Mouse (Mus musculus) hindbrain, embryonic 13.5 days (tissue): ENCODE results near the gene Lrpap1. TPM values are rescaled to one million over a fixed set of nuclear protein-coding genes. Genes with fewer than 3 reads are reported as not detected.

Experiments
- ATAC-seq: fragments of 200-750 bp; cut with Nextera tagmentation; 2 replicates; pipeline ENCODE4 v1.8.0; 2017; ENCODE audit warnings: moderate TSS enrichment; ENCODE audit not compliant: low FRiP score
- H3K27ac ChIP-seq: fragments of 300-500 bp; sonication (generic); 2 replicates; pipeline ENCODE4 v1.5.1; 2015; ENCODE audit warnings: inconsistent platforms, mild to moderate bottlenecking, moderate library complexity
- H3K27me3 ChIP-seq: fragments of 300-500 bp; sonication (generic); 2 replicates; pipeline ENCODE4 v1.6.1; 2015; ENCODE audit warnings: mild to moderate bottlenecking, inconsistent platforms
- H3K36me3 ChIP-seq: fragments of 300-500 bp; sonication (generic); 2 replicates; pipeline ENCODE4 v1.6.1; 2015; ENCODE audit warnings: mild to moderate bottlenecking, inconsistent platforms
- H3K4me1 ChIP-seq: fragments of 300-500 bp; sonication (generic); replicated peaks from 2 replicates; pipeline ENCODE4 v1.6.1; 2015; ENCODE audit warnings: inconsistent platforms
- H3K4me2 ChIP-seq: fragments of 300-500 bp; sonication (generic); 2 replicates; pipeline ENCODE4 v1.6.1; 2015; ENCODE audit warnings: inconsistent platforms, mild to moderate bottlenecking, moderate library complexity
- H3K4me3 ChIP-seq: fragments of 300-500 bp; sonication (generic); 2 replicates; pipeline ENCODE4 v1.5.1; 2015; ENCODE audit warnings: mild to moderate bottlenecking, inconsistent platforms
- H3K9ac ChIP-seq: fragments of 300-500 bp; sonication (generic); 2 replicates; pipeline ENCODE4 v1.6.1; 2015; ENCODE audit warnings: mild to moderate bottlenecking, inconsistent platforms
- H3K9me3 ChIP-seq: fragments of 300-500 bp; sonication (generic); 2 replicates; pipeline ENCODE4 v1.6.1; 2016; ENCODE audit warnings: inconsistent platforms
- WGBS: fragments of 180-500 bp; shearing (Covaris S2); methylation state at CpG from one replicate; pipeline ENCODE4 v1.1.7; 2015; 5-methylcytosine and 5-hydroxymethylcytosine counted together
- polyA plus RNA-seq: library from polyadenylated mRNA; unstranded; fragments of >200 nt; fragmentation: Nextera tagmentation; extraction: Ambion mirVana; gene quantifications from 2 replicates; pipeline ENCODE4 v1.2.1, GENCODE M21; 2015

Lrpap1 gene
- polyA plus RNA-seq, 1 experiment from 2014 or later: 126 TPM

DNA sequence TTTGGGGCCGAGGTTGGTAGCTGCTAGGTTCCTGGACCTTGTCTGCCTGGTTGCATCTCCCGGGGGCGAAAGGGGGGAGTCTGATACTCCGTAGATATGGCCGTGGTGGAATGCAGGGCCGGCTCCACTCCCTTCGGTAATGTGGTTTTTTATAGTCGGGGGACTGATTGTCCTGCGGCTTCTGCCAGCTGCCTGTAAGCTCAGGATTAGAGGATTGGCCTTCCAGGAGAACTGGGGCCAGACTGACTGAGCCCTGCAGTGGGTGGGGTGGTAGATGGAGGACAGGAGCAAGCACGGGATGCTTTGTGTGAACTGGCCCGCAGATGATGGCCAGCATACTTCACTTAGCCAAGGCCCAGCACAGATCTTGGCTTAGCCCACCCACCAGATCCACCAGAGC is 32.3 kb downstream of the Lrpap1 start:
- no peaks in the 10 kb centered on the region for H3K9me3 ChIP-seq
- H3K4me3 ChIP-seq: no peak overlapping the region
- no peak for ATAC-seq
- H3K4me1 ChIP-seq: peaks cover 19% of the 10 kb centered on the region
- H3K9ac ChIP-seq: no peak overlapping the region
- H3K27ac ChIP-seq: no peak overlapping the region
- peaks cover 7% of the 10 kb centered on the region; the same call in 1 of the 2 replicates for H3K27me3 ChIP-seq
- 88% methylated on average over 11 of the region's 11 CpGs for WGBS
- peaks cover 18% of the 10 kb centered on the region for H3K36me3 ChIP-seq
- H3K4me2 ChIP-seq: no peak overlapping the region

DNA sequence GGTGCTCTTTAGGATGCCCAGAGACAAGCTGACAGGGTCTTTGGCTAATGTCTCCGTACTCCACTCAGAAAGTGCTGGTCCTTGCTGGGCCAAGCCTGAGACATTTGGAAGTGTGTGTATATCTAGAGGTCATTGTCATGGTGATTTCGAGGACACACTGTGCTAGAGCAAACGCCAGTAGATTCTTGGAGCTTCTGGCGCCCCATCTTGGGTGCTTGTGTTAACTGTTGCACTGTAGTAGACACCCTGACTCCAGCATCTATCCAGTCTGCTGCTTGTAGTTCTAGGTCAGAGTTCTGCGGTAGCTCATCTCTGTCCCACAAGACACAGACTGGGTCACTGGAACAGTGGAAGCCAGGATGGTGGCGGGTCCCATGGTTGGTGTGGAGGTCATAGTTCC is 33.7 kb downstream of the Lrpap1 start:
- Histone ChIP-seq H3K4me3 (no peak overlapping the region), H3K9ac (no peak overlapping the region), H3K27ac (no peak overlapping the region), H3K4me2 (no peak overlapping the region), H3K4me1 (peaks cover 19% of the 10 kb centered on the region), H3K9me3 (no peaks in the 10 kb centered on the region), H3K27me3 (no peaks in the 10 kb centered on the region), H3K36me3 (peaks cover 11% of the 10 kb centered on the region; the same call in 1 of the 2 replicates)
- 94% methylated on average over 6 of the region's 6 CpGs for WGBS
- ATAC-seq: no peak

DNA sequence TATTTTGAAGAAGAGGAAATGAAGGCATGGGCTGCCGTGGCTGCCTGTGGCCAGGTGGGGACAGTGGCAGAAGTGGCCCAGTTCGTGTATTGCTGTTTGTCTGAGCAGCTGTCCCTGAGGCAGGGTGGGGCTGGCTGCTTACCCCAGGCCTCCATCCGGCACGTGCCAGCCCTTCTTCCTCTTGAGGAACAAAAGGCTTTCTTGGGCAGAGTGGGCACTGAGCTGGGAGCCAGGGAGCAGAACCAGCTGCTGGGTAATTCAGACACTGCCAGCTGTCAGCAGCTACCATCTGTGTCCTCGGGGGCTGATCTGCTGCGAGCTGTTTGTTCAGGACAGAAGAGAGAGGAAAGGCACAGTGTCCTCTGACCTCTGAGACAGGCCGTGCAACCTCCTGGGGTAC is 34.6 kb downstream of the Lrpap1 start:
- Histone ChIP-seq H3K9ac (no peak overlapping the region), H3K4me2 (no peak overlapping the region), H3K9me3 (no peaks in the 10 kb centered on the region), H3K27ac (peak overlapping the region; percentile 55; the same call in 1 of the 2 replicates), H3K27me3 (no peaks in the 10 kb centered on the region), H3K4me1 (peaks cover 19% of the 10 kb centered on the region), H3K36me3 (peaks cover 7% of the 10 kb centered on the region; the same call in 1 of the 2 replicates), H3K4me3 (no peak overlapping the region)
- peak; percentile 55 for ATAC-seq
- 34% methylated on average over 7 of the region's 7 CpGs for WGBS

DNA sequence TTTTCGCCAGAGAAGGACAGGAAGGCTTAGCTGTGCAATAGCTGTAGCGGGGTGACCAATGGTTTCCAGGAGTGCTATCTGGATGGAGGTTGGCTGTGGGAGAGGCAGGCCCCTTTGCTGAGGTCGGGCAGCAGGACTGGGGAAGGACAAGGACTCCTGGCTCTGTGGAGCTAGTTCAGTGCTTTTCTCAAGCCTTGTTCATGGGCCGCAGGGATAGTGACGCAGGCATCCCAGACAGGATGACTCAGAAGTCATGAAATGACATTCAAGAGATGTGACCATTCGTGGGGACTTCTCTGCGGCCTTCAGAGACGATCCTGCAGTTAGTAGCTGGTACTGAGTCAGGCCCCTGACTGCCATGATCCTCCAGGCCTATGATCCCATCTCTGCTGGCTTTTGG is 35.3 kb downstream of the Lrpap1 start:
- no peak for ATAC-seq
- no peaks in the 10 kb centered on the region for H3K9me3 ChIP-seq
- H3K4me3 ChIP-seq: no peak overlapping the region
- H3K4me1 ChIP-seq: peaks cover 19% of the 10 kb centered on the region
- no peaks in the 10 kb centered on the region for H3K27me3 ChIP-seq
- 89% methylated on average over 8 of the region's 8 CpGs for WGBS
- no peak overlapping the region for H3K9ac ChIP-seq
- no peak overlapping the region for H3K4me2 ChIP-seq
- H3K36me3 ChIP-seq: 0 out of 2 replicates have a peak, but pooled peaks cover 3% of the 10 kb centered on the region
- H3K27ac ChIP-seq: 0 out of 2 replicates have a peak overlapping the region, but pooled peaks have one; percentile 55

DNA sequence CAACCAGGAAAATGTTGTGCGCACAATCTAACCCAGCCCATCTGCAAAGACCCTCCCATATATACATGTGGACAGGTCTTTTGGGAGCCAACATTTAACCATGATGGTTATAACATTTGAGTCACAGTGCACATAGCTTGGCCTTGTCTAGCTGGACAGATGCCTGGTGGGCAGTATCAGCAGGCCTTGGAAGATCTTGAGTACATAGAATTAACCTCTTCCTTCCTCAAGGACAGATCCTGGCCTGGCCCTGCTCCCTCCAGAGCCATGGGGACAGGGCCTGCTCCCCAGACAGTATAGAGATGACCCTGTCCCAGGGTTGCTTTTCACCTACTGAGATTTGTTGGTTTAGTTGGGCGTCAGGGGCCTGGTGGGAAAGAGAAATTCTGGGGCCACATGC is 35.7 kb downstream of the Lrpap1 start:
- Histone ChIP-seq H3K4me2 (no peak overlapping the region), H3K9me3 (no peaks in the 10 kb centered on the region), H3K27me3 (no peaks in the 10 kb centered on the region), H3K4me3 (no peak overlapping the region), H3K9ac (no peak overlapping the region), H3K36me3 (0 out of 2 replicates have a peak, but pooled peaks cover 3% of the 10 kb centered on the region), H3K27ac (no peak overlapping the region), H3K4me1 (peaks cover 19% of the 10 kb centered on the region)
- 82% methylated on average over 2 of the region's 2 CpGs for WGBS
- no peak for ATAC-seq

DNA sequence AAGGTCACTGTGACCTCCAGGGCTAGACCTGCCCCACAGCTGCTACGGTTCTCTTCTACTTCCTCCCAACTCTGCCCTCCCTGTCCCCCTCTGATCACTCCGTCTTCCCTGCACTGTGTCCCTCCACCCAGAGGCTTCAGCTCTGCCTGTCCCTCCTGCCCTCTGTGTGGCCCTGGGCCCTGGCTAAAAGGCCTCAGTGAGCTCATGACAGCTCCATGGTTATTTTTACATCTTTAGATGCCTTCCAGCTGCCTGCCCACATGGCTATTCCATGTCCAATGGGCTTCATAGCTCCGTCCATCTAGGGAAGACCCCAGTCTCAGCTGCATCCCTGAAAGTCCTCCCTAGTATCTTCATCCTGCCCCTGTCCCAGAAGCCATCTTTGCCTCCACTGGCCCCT is 45.5 kb downstream of the Lrpap1 start:
- H3K36me3 ChIP-seq: no peaks in the 10 kb centered on the region
- H3K27ac ChIP-seq: no peak overlapping the region
- 78% methylated on average over 3 of the region's 3 CpGs for WGBS
- no peaks in the 10 kb centered on the region for H3K9me3 ChIP-seq
- no peak overlapping the region for H3K9ac ChIP-seq
- no peak for ATAC-seq
- peaks cover 26% of the 10 kb centered on the region for H3K27me3 ChIP-seq
- no peak overlapping the region for H3K4me3 ChIP-seq
- no peak overlapping the region for H3K4me2 ChIP-seq
- peaks cover 24% of the 10 kb centered on the region for H3K4me1 ChIP-seq

DNA sequence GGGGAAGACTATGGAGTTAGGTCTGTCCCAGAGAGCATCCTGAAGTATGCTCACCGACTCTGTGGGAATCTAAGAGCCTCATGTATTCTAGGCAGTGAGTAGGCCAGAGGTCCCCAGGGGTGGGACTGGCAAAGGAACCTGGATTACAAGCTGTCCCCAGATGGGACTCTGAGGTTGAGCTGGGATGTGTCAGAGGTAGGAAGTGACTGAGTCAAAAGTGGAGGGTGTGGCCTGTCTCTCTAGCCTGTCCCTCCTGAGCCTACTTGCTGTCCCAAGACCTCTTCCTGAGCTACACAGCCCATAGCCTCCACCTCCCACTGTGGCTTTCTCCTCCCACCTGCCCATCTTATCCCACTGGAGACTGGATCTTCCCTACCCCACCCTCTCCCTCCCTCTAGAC is 47.4 kb downstream of the Lrpap1 start:
- H3K36me3 ChIP-seq: no peaks in the 10 kb centered on the region
- H3K27ac ChIP-seq: no peak overlapping the region
- H3K4me3 ChIP-seq: peak overlapping the region; percentile 59
- peak overlapping the region; percentile 94 for H3K4me2 ChIP-seq
- no peak for ATAC-seq
- H3K9ac ChIP-seq: peak overlapping the region; percentile 90
- H3K4me1 ChIP-seq: peaks cover 24% of the 10 kb centered on the region
- peaks cover 29% of the 10 kb centered on the region for H3K27me3 ChIP-seq
- no peaks in the 10 kb centered on the region for H3K9me3 ChIP-seq
- WGBS: 75% methylated on average over 1 of the region's 1 CpGs

DNA sequence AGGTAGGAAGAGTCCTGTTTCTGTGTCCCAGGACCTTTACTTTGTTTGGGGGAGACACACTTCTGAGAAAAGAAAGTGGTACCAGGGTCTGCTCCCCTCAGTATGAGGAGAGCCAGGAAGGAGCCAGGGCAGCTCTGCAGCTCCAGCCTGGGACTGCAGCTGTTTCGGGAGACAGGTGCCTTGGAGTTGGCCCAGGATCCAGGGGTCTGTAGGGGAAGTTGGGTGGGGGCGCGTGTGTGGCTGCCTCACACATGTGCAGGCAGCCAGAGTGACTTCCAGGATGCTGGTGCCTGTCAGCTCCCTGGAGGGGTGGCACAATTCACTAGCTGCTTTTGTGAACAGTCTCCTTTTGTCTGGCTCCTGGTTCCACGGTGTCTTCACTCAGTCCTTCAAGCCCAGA is 48.0 kb downstream of the Lrpap1 start:
- Histone ChIP-seq H3K4me1 (peaks cover 24% of the 10 kb centered on the region), H3K27me3 (peaks cover 29% of the 10 kb centered on the region), H3K9ac (peak overlapping the region; percentile 90), H3K9me3 (no peaks in the 10 kb centered on the region), H3K4me2 (peak overlapping the region; percentile 94), H3K4me3 (peak overlapping the region; percentile 59), H3K27ac (no peak overlapping the region), H3K36me3 (no peaks in the 10 kb centered on the region)
- WGBS: 23% methylated on average over 4 of the region's 4 CpGs
- no peak for ATAC-seq

DNA sequence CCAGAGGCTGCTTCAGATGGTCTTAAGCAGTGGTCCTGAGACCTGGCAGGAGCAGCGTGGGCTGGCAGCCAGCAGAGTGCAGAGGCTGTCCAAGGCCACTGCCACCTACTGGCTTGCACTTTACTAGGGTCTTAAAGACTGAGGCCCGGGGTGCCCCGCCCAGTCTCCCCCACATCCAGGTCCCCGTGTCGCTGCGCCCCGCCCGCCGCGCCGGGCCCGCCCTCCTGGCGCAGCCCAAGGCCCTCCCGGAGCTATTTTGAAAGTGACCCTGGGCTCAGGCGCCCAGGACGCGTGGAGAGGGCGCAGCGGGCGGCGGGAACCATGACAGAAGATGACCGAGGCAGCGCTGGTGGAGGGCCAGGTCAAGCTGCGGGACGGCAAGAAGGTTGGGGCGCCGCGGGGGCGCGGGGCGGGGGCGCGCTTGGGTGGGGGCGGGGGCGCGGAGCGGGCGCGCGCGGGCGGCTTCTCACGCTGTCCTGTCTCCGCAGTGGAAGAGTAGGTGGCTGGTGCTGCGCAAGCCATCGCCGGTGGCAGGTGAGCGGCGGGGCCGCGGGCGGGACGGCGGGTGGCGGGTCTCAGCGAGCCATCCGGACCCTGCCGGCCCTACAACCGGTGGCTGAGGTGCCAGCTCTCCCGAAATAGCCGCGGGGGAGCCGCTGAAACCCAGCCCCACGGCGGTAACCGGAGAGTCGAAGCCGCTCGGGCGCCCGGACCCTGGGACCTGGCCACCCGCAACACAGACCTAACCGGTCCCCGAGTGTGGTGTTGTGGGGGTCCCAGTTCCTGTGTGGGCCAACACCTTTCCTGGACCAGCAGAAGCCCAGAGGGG is 48.7 kb downstream of the Lrpap1 start, which contains the start of gene Dok7:
Gene Dok7, plus strand, starts transcription at position 163 of the 829 bp plus-strand sequence.
- H3K27me3 ChIP-seq: peaks cover 29% of the 10 kb centered on the region
- no peaks in the 10 kb centered on the region for H3K36me3 ChIP-seq
- peak within 1 kb of the TSS; percentile 59 for H3K4me3 ChIP-seq
- H3K4me2 ChIP-seq: peak within 1 kb of the TSS; percentile 94
- H3K4me1 ChIP-seq: peaks cover 24% of the 10 kb centered on the region
- H3K9me3 ChIP-seq: no peaks in the 10 kb centered on the region
- ATAC-seq: peak; percentile 68
- peak within 1 kb of the TSS; percentile 48; the same call in 1 of the 2 replicates for H3K27ac ChIP-seq
- peak within 1 kb of the TSS; percentile 90 for H3K9ac ChIP-seq
- WGBS: under 1% methylated on average over 60 of the region's 74 CpGs

DNA sequence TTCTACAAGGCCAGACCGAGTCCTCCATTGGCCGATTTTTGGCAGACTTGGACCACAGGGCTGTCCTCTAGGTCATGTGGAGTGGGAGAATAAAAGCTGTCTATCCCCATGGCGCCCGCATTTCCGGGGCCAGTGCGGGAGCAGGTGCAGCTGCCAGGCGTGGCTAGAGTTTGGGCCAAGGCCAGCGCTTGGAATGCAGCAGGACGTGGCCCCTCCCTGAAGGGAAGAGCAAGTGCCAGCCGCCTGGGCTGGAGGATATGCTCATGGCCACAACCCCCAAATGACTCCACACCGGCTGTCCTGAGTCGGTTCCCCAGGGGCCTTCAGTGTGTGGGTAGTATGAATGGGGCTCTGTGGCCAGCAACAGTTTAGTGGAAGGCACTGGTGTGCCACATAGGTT is 50.5 kb downstream of the Lrpap1 start:
- Histone ChIP-seq H3K27ac (no peak overlapping the region), H3K4me3 (no peak overlapping the region), H3K9me3 (no peaks in the 10 kb centered on the region), H3K36me3 (no peaks in the 10 kb centered on the region), H3K4me1 (peaks cover 24% of the 10 kb centered on the region), H3K27me3 (peaks cover 26% of the 10 kb centered on the region), H3K9ac (no peak overlapping the region), H3K4me2 (no peak overlapping the region)
- WGBS: 63% methylated on average over 12 of the region's 12 CpGs
- no peak for ATAC-seq

DNA sequence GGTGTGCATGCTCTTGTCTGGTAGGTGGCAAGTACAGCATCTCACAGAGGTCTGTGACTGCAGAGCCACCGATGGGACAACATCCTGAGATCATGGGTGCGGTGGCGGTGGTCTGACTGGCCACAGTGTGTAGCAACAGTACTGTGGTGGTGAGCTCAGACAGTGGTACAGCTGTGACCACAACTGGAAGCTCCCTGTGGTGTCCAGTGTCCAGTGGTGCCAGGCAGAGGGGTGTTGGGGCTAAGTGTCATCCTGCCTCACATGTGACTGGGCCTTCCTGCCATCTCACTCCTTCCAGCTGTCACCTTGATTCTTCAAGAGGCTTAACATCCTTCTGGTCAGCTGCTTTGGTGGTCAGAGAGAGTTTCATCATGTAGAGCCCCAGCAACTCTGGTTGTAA is 50.9 kb downstream of the Lrpap1 start:
- Histone ChIP-seq H3K4me2 (no peak overlapping the region), H3K36me3 (no peaks in the 10 kb centered on the region), H3K9me3 (no peaks in the 10 kb centered on the region), H3K4me3 (no peak overlapping the region), H3K27ac (no peak overlapping the region), H3K9ac (no peak overlapping the region), H3K4me1 (peaks cover 24% of the 10 kb centered on the region), H3K27me3 (peaks cover 23% of the 10 kb centered on the region)
- no peak for ATAC-seq
- 92% methylated on average over 3 of the region's 3 CpGs for WGBS

DNA sequence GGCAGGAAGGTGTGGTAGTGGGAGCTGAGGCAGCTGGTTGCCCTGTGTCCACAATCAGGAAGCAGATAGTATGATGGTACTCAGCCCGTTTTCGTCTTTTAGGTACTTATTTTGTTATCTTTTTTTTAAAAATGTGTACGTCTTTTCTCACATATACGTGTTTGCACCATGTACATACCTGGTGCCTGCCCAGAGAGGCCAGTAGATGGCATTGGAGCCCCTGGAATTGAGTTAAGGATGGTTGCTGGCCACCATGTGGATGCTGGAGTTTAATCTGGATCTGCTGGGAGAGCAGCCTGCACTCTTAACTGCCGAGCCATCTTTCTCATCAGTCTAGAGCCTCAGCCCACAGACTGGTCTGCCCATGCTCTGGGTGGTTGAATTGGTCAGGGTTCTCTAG is 55.0 kb downstream of the Lrpap1 start:
- H3K27ac ChIP-seq: no peak overlapping the region
- no peak overlapping the region for H3K4me3 ChIP-seq
- H3K9me3 ChIP-seq: no peaks in the 10 kb centered on the region
- no peak for ATAC-seq
- H3K4me2 ChIP-seq: no peak overlapping the region
- H3K4me1 ChIP-seq: no peaks in the 10 kb centered on the region
- H3K9ac ChIP-seq: no peak overlapping the region
- 78% methylated on average over 5 of the region's 5 CpGs for WGBS
- no peaks in the 10 kb centered on the region for H3K36me3 ChIP-seq
- H3K27me3 ChIP-seq: peaks cover 3% of the 10 kb centered on the region; the same call in 1 of the 2 replicates

DNA sequence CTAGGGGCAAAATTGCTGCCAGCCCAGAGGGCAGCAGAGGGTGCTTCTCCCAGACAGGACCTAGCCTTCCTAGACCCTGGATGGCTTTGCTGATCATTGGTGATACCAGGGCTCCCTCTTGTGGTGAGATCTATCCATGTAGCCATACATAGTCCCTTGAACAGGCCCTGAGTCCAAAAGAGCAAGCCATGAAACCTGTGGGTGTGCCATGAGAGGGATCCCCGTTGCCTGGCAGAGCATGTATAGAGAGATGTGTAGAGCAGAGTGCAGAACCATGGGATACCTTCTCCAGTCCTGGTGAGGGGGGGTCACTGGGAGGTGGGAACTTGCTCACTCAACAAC is 62.5 kb downstream of the Lrpap1 start:
- H3K4me2 ChIP-seq: no peak overlapping the region
- H3K9me3 ChIP-seq: no peaks in the 10 kb centered on the region
- H3K27ac ChIP-seq: no peak overlapping the region
- peak; percentile 84 for ATAC-seq
- H3K36me3 ChIP-seq: no peaks in the 10 kb centered on the region
- WGBS: 50% methylated on average over 1 of the region's 1 CpGs
- no peak overlapping the region for H3K9ac ChIP-seq
- no peak overlapping the region for H3K4me3 ChIP-seq
- no peaks in the 10 kb centered on the region for H3K4me1 ChIP-seq
- H3K27me3 ChIP-seq: no peaks in the 10 kb centered on the region
